Comparison of ENCODE assay signal across 7 mouse cellular contexts in the genomic region with DNA sequence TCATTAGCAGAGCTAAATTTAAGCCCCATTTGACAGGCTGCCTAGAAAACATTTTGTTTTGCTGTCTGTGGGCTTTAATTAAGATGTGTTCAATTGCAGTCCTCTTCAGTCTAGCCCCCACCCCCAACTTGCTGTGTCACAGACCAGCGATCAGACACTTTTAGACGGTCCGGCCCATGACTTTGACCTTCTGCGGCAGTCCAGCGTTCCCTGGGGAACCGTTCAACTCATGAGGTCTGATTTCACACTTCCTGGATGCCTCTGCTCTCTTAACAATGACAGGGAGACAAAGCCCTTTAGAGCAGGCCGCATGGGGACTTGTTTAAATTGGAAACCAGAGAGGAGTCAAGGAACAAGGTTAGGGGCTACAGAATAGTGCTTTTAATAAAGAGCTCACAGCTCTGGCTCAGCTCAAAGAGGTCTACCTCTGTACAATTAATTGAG.
DNase-seq lines count a peak whose midpoint lies in the region; TF ChIP-seq lines count a peak whose summit lies in the region.

No protein-coding gene starts in this region.

- no peaks in the 10 kb centered on the region for H3K36me3 ChIP-seq in thymus, adult 2 months (ENCODE audit: control insufficient read depth, insufficient read depth, low read length)

- intact Hi-C loops in heart, postnatal 14 days (cut with DNase I) = no loop called here

- 87% methylated on average over 7 of the region's 7 CpGs for WGBS in thymus, adult 2 months

- no peak overlapping the region for H3K27ac ChIP-seq in thymus, adult 2 months (ENCODE audit: control insufficient read depth, insufficient read depth, low read length)

- no peak overlapping the region for H3K4me3 ChIP-seq in thymus, adult 2 months (ENCODE audit: control insufficient read depth, insufficient read depth, low read length)

- H3K27me3 ChIP-seq in thymus, adult 2 months (ENCODE audit: control insufficient read depth, insufficient read depth, low read length) = no peaks in the 10 kb centered on the region

- no peak for TF ChIP-seq CTCF in brain, embryonic 14.5 days (IDR thresholded peaks at IDR 0.05; ENCODE audit: borderline replicate concordance, extremely low read depth, insufficient read depth, insufficient read length)
- TF ChIP-seq CTCF in thymus, adult 2 months (IDR thresholded peaks at IDR 0.05; ENCODE audit: borderline replicate concordance, control insufficient read depth, extremely low read depth, insufficient read depth, low read length, poor library complexity) = no peak

- DNase-seq in ES-CJ7 (ENCODE audit: low read depth, low spot score) = peak; percentile 49
- DNase-seq in brain, embryonic 14.5 days (ENCODE audit: low read depth) = peak; percentile 91
- DNase-seq in heart, postnatal 14 days = peak; percentile 3 to 20
- DNase-seq in mesoderm, embryonic 11.5 days (ENCODE audit: low read depth, low spot score) = peak; percentile 90
- no peak for DNase-seq in cerebellum, adult 11-12 months
- DNase-seq in urinary bladder, postnatal 36 days (ENCODE audit: low spot score in 2 of 2) = no peak
- no peak for DNase-seq in thymus, adult 2 months

- no peaks in the 10 kb centered on the region for H3K4me1 ChIP-seq in thymus, adult 2 months (replicated peaks; ENCODE audit: control insufficient read depth, insufficient read depth, low read length)

- TF ChIP-seq POLR2A in brain, embryonic 14.5 days (IDR thresholded peaks at IDR 0.05; ENCODE audit: borderline replicate concordance, extremely low read depth, insufficient read depth, insufficient read length, poor library complexity, severe bottlenecking) = no peak
- no peak for TF ChIP-seq POLR2A in thymus, adult 2 months (IDR thresholded peaks at IDR 0.05; ENCODE audit: control insufficient read depth, extremely low read depth, insufficient read depth, low read length, poor library complexity)

Comparison
In these comparisons a context has a peak if more than half of its experiments do, and no peak if none do; other contexts are left out.
1. DNase-seq: peak in ES-CJ7 (single experiment), brain, embryonic 14.5 days (single experiment), heart, postnatal 14 days (2 of 2) and mesoderm, embryonic 11.5 days (single experiment); none in cerebellum, adult 11-12 months (single experiment), urinary bladder, postnatal 36 days (0 of 2) and thymus, adult 2 months (single experiment).